Mouse (Mus musculus): ENCODE measurements around the gene Zfp672. TPM values are rescaled to one million over a fixed set of nuclear protein-coding genes. Genes with fewer than 3 reads are reported as not detected.

Gene Zfp672
- polyA plus RNA-seq, 1 experiment from 2014 or later: 40.5 TPM

DNA sequence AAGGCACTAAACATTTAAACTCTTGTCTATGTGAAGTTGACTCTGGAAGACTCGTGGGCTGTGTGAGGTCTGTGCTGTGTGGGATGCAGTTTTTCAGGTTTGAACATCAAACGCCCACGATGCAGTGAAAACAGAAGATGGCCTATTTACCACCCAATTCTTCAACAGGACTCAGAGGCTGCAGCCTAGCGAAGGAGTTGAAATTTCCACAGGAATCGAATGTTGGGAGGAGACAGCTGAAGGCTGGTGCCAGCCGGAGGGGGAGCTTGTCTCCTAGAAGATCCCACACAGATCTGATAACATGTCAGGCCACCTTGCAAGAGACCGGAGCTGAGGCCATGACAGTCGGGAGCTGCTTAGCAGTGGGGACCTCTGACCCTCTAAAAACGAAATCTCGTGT is 24.3 kb upstream of the Zfp672 start:
- peak overlapping the region; percentile 66; the same call in 1 of the 2 replicates for H3K9ac ChIP-seq
- no peak overlapping the region for H3K4me2 ChIP-seq
- 48% methylated on average over 10 of the region's 10 CpGs for WGBS (ENCODE audit: insufficient replicate concordance)
- DNase-seq (no peak), ATAC-seq (ENCODE audit: low read depth) (no peak)
- no peaks in the 10 kb centered on the region for H3K9me3 ChIP-seq (replicated peaks)
- no peak overlapping the region for H3K4me3 ChIP-seq (replicated peaks)
- no peaks in the 10 kb centered on the region for H3K27me3 ChIP-seq
- peaks cover 6% of the 10 kb centered on the region for H3K36me3 ChIP-seq
- H3K4me1 ChIP-seq (replicated peaks): peaks cover 88% of the 10 kb centered on the region
- H3K27ac ChIP-seq: peak overlapping the region; percentile 94

DNA sequence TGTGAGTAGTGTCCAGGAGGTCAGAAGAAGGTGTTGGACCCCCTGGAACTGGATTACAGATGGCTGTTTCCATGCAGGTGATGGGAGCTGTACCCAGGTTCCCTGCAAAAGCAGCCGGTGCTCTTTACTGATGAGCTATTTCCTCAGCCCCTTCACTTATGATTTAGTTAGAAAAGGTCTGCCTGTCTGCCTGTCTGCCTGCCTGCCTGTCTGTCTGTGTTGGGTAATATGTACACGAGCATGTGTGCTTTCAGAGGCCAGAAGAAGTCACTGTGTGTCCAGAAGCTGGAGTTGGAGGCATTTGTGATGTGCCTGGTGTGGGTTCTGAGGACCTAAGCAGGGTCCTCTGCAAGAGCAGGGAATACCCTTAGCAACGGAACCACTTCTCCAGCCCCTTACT is 23.6 kb upstream of the Zfp672 start:
- H3K4me3 ChIP-seq (replicated peaks): peak overlapping the region; percentile 27
- ATAC-seq (ENCODE audit: low read depth) (no peak), DNase-seq (no peak)
- H3K9me3 ChIP-seq (replicated peaks): no peaks in the 10 kb centered on the region
- peak overlapping the region; percentile 66 for H3K9ac ChIP-seq
- no peaks in the 10 kb centered on the region for H3K27me3 ChIP-seq
- peak overlapping the region; percentile 94 for H3K27ac ChIP-seq
- H3K4me2 ChIP-seq: peak overlapping the region; percentile 60
- WGBS (ENCODE audit: insufficient replicate concordance): 33% methylated on average over 3 of the region's 3 CpGs
- H3K36me3 ChIP-seq: peaks cover 6% of the 10 kb centered on the region
- H3K4me1 ChIP-seq (replicated peaks): peaks cover 89% of the 10 kb centered on the region

DNA sequence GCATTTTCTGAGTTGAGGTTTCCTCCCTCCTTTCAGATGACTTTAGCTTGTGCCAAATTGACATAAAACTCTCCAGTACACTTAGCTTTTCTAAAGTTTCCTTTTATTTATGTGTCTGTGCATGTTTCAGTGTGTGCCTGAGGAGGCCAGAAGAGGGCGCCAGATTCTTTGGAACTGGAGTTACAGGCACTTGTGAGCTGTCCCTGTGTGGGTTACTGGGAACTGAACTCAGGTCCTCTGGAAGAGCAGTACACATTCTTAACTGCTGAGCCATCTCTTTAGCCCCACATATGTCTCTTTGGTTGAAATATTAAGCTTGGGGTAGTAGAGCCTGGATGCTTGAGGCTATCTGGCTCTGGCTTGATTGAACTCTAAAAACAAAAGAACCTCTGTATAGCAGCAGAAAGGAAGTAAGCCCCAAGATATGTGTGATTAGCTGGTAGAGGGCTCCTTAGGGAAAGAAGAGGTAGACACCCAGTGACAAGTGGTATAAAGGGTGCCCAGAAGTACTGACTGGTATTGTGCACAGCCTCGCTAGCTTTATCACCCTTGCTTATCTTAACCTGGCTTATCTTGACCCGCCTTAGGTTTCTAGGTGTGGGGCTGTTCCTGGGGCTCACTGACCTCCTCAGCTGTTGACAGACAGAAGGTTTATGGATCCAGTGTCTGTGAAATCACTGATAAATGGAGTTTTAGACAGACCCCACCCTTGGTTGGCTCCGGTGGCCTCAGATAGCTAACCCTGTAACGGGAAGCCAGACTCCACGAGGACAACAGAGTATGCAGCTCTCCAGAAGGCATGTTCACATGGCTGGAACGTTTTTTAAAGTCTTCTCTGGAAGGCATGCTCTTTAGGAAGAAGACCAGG is 22.8 kb upstream of the Zfp672 start:
- 7% methylated on average over 7 of the region's 7 CpGs for WGBS (ENCODE audit: insufficient replicate concordance)
- Histone ChIP-seq H3K9me3 (replicated peaks) (no peaks in the 10 kb centered on the region), H3K36me3 (peaks cover 6% of the 10 kb centered on the region), H3K4me1 (replicated peaks) (peaks cover 81% of the 10 kb centered on the region), H3K9ac (peak overlapping the region; percentile 66), H3K27ac (peak overlapping the region; percentile 94), H3K27me3 (no peaks in the 10 kb centered on the region), H3K4me2 (peak overlapping the region; percentile 60), H3K4me3 (replicated peaks) (peak overlapping the region; percentile 27)
- DNase-seq: peak; percentile 85
- peak; percentile 93 for ATAC-seq (ENCODE audit: low read depth)

DNA sequence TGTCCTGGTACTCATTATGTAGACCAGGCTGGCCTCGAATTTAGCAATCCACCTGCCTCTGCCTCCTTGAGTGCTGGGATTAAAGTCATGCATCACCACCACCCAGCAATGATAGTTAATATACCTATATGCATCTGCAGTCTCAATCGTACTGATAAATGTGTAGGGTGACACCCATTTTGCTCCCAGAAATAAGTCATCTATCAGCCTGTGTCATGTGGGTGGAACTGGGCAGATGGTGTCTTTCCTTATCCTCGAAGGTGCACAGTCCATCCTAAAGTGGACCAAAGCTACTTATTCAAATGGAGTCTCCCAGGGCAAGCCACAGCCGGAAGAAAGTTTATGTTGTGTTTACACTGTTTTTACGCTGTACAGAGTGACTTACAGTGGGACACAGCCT is 21.0 kb upstream of the Zfp672 start:
- DNase-seq (peak; percentile 62), ATAC-seq (ENCODE audit: low read depth) (peak; percentile 64)
- H3K36me3 ChIP-seq: peaks cover 22% of the 10 kb centered on the region
- H3K9ac ChIP-seq: peak overlapping the region; percentile 46; the same call in 1 of the 2 replicates
- H3K9me3 ChIP-seq (replicated peaks): no peaks in the 10 kb centered on the region
- WGBS (ENCODE audit: insufficient replicate concordance): 49% methylated on average over 5 of the region's 5 CpGs
- H3K4me2 ChIP-seq: peak overlapping the region; percentile 33
- H3K4me3 ChIP-seq (replicated peaks): no peak overlapping the region
- peak overlapping the region; percentile 94 for H3K27ac ChIP-seq
- H3K4me1 ChIP-seq (replicated peaks): peaks cover 79% of the 10 kb centered on the region
- no peaks in the 10 kb centered on the region for H3K27me3 ChIP-seq

DNA sequence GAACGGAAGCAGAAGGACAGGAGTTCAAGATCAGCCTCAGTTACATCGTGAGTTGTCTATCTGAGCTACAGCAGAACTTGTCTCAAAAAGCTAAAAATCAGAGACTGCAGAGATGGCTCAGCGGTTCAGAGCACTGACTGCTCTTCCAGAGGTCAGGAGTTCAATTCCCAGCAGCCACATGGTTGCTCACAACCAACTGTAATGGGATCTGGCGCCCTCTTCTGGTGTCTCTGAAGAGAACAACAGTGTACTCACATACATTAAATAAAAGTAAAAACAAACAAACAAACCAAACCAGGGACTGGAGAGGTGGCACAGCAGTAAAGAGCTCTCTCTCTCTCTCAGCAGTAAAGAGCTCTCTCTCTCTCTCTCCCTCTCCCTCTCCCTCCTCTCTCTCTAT is 20.5 kb upstream of the Zfp672 start:
- no peak for DNase-seq
- Histone ChIP-seq H3K36me3 (peaks cover 28% of the 10 kb centered on the region), H3K27ac (peak overlapping the region; percentile 94), H3K4me3 (replicated peaks) (no peak overlapping the region), H3K27me3 (no peaks in the 10 kb centered on the region), H3K9me3 (replicated peaks) (no peaks in the 10 kb centered on the region), H3K4me2 (peak overlapping the region; percentile 33; the same call in 1 of the 2 replicates), H3K9ac (peak overlapping the region; percentile 46; the same call in 1 of the 2 replicates), H3K4me1 (replicated peaks) (peaks cover 75% of the 10 kb centered on the region)
- WGBS (ENCODE audit: insufficient replicate concordance): 72% methylated on average over 4 of the region's 4 CpGs
- ATAC-seq (ENCODE audit: low read depth): no peak

DNA sequence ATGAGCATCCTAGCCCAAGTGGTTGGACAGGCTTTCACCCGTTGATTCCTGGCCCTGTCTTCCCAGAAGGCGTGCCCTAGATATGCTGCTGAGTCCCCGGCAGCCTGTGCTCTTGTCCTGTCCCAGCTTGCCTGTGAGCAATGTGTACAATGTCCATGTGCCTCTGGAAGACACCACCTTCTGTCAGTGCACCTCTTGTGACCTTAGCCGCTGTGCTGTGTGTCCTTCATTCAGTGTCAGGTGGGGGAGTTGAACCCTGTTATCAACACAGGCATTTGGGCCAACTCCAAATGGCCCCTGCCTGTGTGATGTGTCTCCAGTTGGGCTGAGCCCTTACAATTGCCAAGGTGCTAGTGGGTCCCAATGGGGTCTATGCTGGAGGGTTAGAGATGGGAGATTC is 16.6 kb upstream of the Zfp672 start:
- H3K27ac ChIP-seq: 0 out of 2 replicates have a peak overlapping the region, but pooled peaks have one; percentile 5
- H3K4me2 ChIP-seq: no peak overlapping the region
- peaks cover 57% of the 10 kb centered on the region for H3K36me3 ChIP-seq
- no peak overlapping the region for H3K9ac ChIP-seq
- ATAC-seq (ENCODE audit: low read depth) (no peak), DNase-seq (no peak)
- peaks cover 36% of the 10 kb centered on the region for H3K4me1 ChIP-seq (replicated peaks)
- H3K4me3 ChIP-seq (replicated peaks): no peak overlapping the region
- 83% methylated on average over 4 of the region's 4 CpGs for WGBS (ENCODE audit: insufficient replicate concordance)
- no peaks in the 10 kb centered on the region for H3K27me3 ChIP-seq
- no peaks in the 10 kb centered on the region for H3K9me3 ChIP-seq (replicated peaks)

DNA sequence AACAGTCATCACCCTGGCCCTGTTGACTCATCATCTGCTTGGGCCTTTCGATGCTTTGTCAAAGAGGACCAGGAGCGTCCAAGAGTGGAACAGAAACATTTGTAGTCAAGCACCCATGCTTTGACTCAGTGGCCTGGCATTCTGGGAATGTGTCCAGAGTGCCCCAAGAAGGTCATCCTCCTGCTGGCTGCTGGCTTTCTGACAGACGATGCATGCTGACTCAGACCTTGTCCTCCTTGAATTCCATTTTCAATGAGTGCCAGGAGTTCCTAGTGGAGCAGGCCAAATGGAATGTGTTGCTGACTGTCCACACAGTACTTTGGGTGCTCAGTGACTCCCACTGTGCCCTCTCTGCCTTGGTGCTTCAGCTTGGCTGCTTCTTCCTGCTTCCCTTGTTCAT is 4.6 kb upstream of the Zfp672 start:
- Histone ChIP-seq H3K4me2 (no peak overlapping the region), H3K9ac (no peak overlapping the region), H3K9me3 (replicated peaks) (no peaks in the 10 kb centered on the region), H3K4me3 (replicated peaks) (no peak overlapping the region), H3K36me3 (peaks cover 60% of the 10 kb centered on the region), H3K27ac (peak overlapping the region; percentile 9; the same call in 1 of the 2 replicates), H3K4me1 (replicated peaks) (peaks cover 37% of the 10 kb centered on the region), H3K27me3 (no peaks in the 10 kb centered on the region)
- WGBS (ENCODE audit: insufficient replicate concordance): 84% methylated on average over 3 of the region's 3 CpGs
- ATAC-seq (ENCODE audit: low read depth) (no peak), DNase-seq (no peak)

DNA sequence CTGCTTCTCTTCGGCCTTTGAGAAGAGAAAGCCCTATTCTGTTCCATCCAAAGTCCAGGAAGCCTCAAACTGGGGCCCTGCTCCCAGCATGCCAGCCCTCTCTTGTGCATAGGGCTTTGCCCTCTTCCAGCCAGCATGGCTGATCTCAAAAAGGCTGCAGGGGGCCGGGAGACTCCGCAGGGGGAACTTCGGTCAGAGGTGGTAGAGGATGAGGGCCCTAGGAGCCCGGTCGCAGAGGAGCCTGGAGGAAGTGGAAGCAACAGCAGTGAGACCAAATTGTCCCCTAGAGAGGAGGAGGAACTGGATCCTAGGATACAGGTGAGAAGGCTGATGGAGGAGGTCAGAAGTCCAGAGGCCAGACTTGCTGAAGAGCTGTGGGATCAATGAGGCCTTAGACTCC is 1.4 kb upstream of the Zfp672 start:
- Histone ChIP-seq H3K9me3 (replicated peaks) (no peaks in the 10 kb centered on the region), H3K4me1 (replicated peaks) (peaks cover 65% of the 10 kb centered on the region), H3K27ac (peak overlapping the region; percentile 94), H3K36me3 (peaks cover 56% of the 10 kb centered on the region), H3K27me3 (no peaks in the 10 kb centered on the region), H3K9ac (peak overlapping the region; percentile 91), H3K4me3 (replicated peaks) (peak overlapping the region; percentile 93), H3K4me2 (peak overlapping the region; percentile 98)
- DNase-seq (no peak), ATAC-seq (ENCODE audit: low read depth) (no peak)
- 80% methylated on average over 6 of the region's 6 CpGs for WGBS (ENCODE audit: insufficient replicate concordance)

DNA sequence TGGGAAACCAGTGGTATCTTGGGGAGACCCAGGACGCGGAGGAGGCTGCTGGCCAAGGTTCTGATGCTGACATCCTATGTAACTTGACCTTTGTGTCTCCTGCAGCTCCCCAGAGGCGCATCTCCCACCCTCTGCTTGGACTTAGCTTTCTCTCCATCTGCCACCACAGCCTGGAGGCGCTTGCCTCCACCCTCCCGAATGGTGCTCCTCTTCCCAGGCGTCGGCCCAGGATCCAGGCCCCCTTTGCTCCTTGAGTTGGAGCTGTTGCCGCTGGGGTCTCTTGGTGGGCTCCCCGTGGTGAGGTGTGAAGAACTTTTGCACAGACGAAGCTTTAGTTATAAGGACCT is 983 bp upstream of the Zfp672 start:
- H3K4me3 ChIP-seq (replicated peaks): peak overlapping the region; percentile 93
- H3K9me3 ChIP-seq (replicated peaks): no peaks in the 10 kb centered on the region
- no peaks in the 10 kb centered on the region for H3K27me3 ChIP-seq
- DNase-seq: no peak
- H3K4me1 ChIP-seq (replicated peaks): peaks cover 67% of the 10 kb centered on the region
- H3K27ac ChIP-seq: peak overlapping the region; percentile 94
- H3K36me3 ChIP-seq: peaks cover 52% of the 10 kb centered on the region
- peak overlapping the region; percentile 91 for H3K9ac ChIP-seq
- peak overlapping the region; percentile 98 for H3K4me2 ChIP-seq
- ATAC-seq (ENCODE audit: low read depth): peak; percentile 5; the same call in 1 of the 2 replicates
- 11% methylated on average over 10 of the region's 10 CpGs for WGBS (ENCODE audit: insufficient replicate concordance)

DNA sequence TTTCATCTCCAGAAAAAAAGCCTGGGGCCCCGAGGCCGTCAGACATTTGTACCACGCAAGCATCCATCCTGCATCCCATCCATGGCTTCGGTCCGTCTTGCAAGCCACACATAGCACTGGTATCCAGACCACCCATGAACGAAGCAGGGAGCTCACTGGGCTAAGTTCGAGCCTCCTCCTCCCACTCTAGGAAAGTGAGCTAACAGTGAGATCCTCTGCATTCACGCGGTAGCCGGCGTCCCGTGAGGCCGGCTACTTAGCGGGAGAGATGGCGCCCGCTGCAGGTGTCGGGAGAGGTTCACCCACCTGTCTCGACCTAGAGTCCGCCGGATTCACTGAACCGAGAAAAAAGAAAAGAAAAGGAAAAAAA is 248 bp downstream of the Zfp672 start:
- Histone ChIP-seq H3K9me3 (replicated peaks) (no peaks in the 10 kb centered on the region), H3K4me1 (replicated peaks) (peaks cover 78% of the 10 kb centered on the region), H3K4me3 (replicated peaks) (peak overlapping the region; percentile 93), H3K4me2 (peak overlapping the region; percentile 98), H3K27me3 (no peaks in the 10 kb centered on the region), H3K9ac (peak overlapping the region; percentile 91), H3K27ac (peak overlapping the region; percentile 94), H3K36me3 (peaks cover 45% of the 10 kb centered on the region)
- under 1% methylated on average over 21 of the region's 21 CpGs for WGBS (ENCODE audit: insufficient replicate concordance)
- ATAC-seq (ENCODE audit: low read depth) (peak; percentile 19; the same call in 1 of the 2 replicates), DNase-seq (no peak)

DNA sequence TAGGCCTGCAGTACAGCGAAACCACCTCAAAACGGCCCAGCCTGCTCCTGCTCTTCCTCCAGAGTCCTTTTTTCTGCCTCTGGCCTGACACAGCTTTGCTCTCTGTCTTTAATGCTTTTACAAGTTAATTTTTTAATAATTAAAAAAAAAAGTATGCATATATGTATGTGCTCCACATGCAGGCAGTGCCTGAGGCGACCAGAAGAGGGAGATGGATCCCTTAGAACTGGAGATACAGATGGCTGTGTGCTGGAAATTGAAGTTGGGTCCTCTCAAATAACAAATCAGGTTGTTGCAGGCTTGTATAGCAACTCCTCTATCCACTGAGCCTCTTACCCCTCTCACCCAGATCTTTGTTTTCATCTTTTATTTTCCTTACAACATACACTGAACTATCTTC is 3.4 kb downstream of the Zfp672 start:
- no peaks in the 10 kb centered on the region for H3K9me3 ChIP-seq (replicated peaks)
- ATAC-seq (ENCODE audit: low read depth) (no peak), DNase-seq (no peak)
- no peak overlapping the region for H3K4me3 ChIP-seq (replicated peaks)
- WGBS (ENCODE audit: insufficient replicate concordance): 81% methylated on average over 3 of the region's 3 CpGs
- no peak overlapping the region for H3K27ac ChIP-seq
- peaks cover 72% of the 10 kb centered on the region for H3K4me1 ChIP-seq (replicated peaks)
- H3K36me3 ChIP-seq: peaks cover 23% of the 10 kb centered on the region
- no peaks in the 10 kb centered on the region for H3K27me3 ChIP-seq
- H3K4me2 ChIP-seq: no peak overlapping the region
- H3K9ac ChIP-seq: no peak overlapping the region

Measured in liver, embryonic 13.5 days (tissue).